Mouse (Mus musculus) spleen, postnatal 0 days (tissue): ENCODE data around the gene Hcn3. TPM values are rescaled to one million over a fixed set of nuclear protein-coding genes. Genes with fewer than 3 reads are reported as not detected.

ENCODE experiments used
- polyA plus RNA-seq: library from polyadenylated mRNA; unstranded; fragments of >200 nt; fragmentation: Nextera tagmentation; extraction: Ambion mirVana; gene quantifications from 2 replicates; pipeline ENCODE4 v1.2.1, GENCODE M21; 2015

Gene Hcn3
- 0.87 and 0.97 TPM in 2 replicates for polyA plus RNA-seq

GRCm38 (mm10) chr3:89159616-89160344 is at the start of gene Hcn3:
Gene Hcn3 (minus strand): TSS chr3:89160196.

GRCm38 (mm10) chr3:89202253-89203141 is 42.5 kb upstream of the Hcn3 start, which contains the start of gene Gba:
Gene Gba (plus strand): TSS chr3:89202928.

GRCm38 (mm10) chr3:89183058-89183958 is 23.3 kb upstream of the Hcn3 start, which contains the start of gene Fam189b:
Gene Fam189b (plus strand): TSS chr3:89183143.

GRCm38 (mm10) chr3:89177242-89178106 is 17.5 kb upstream of the Hcn3 start, which contains the start of gene Scamp3:
Gene Scamp3 (plus strand): TSS chr3:89177473.

GRCm38 (mm10) chr3:89164506-89165267 is 4.7 kb upstream of the Hcn3 start, which contains the start of gene Clk2:
Gene Clk2 (plus strand): TSS chr3:89164795.

GRCm38 (mm10) chr3:89135958-89136357 is 24.0 kb downstream of the Hcn3 start, which contains the start of gene Pklr:
Gene Pklr (plus strand): TSS chr3:89136142.

GRCm38 (mm10) chr3:89101812-89102494 is 58.0 kb downstream of the Hcn3 start, which contains the start of gene Fdps:
Gene Fdps (minus strand): TSS chr3:89101959.

GRCm38 (mm10) chr3:89100811-89101210 is 59.2 kb downstream of the Hcn3 start, which contains the start of gene Gm43738:
Gene Gm43738 (minus strand): TSS chr3:89101099.

Other genes starting within 250 kb of the Hcn3 start
- gene Msto1, start 246.2 kb downstream of the Hcn3 start, polyA plus RNA-seq: 21.0 and 24.4 TPM in 2 replicates
- 10.3 and 12.4 TPM in 2 replicates for gene Ash1l, start 209.6 kb downstream of the Hcn3 start, polyA plus RNA-seq
- gene Dap3, start 209.0 kb downstream of the Hcn3 start, polyA plus RNA-seq: 113 and 124 TPM in 2 replicates
- gene Rusc1, start 66.9 kb downstream of the Hcn3 start, polyA plus RNA-seq: 5.8 and 6.5 TPM in 2 replicates
- gene Gm43738, start 59.1 kb downstream of the Hcn3 start, polyA plus RNA-seq: not detected in 2 replicates
- 52.6 and 62.7 TPM in 2 replicates for gene Fdps, start 58.2 kb downstream of the Hcn3 start, polyA plus RNA-seq
- gene Pklr, start 24.1 kb downstream of the Hcn3 start, polyA plus RNA-seq: 37.9 and 48.2 TPM in 2 replicates
- 14.5 and 15.9 TPM in 2 replicates for gene Clk2, start 4.6 kb upstream of the Hcn3 start, polyA plus RNA-seq
- 51.1 and 56.9 TPM in 2 replicates for gene Scamp3, start 17.3 kb upstream of the Hcn3 start, polyA plus RNA-seq
- 3.4 and 7.0 TPM in 2 replicates for gene Fam189b, start 22.9 kb upstream of the Hcn3 start, polyA plus RNA-seq
- 27.4 and 34.1 TPM in 2 replicates for gene Gba, start 42.7 kb upstream of the Hcn3 start, polyA plus RNA-seq
- gene Thbs3, start 55.0 kb upstream of the Hcn3 start, polyA plus RNA-seq: 4.1 and 6.7 TPM in 2 replicates
- gene Mtx1, start 66.9 kb upstream of the Hcn3 start, polyA plus RNA-seq: 110 and 117 TPM in 2 replicates
- 0.24 and 0.66 TPM in 2 replicates for gene Muc1, start 68.9 kb upstream of the Hcn3 start, polyA plus RNA-seq
- 142 and 145 TPM in 2 replicates for gene Krtcap2, start 85.8 kb upstream of the Hcn3 start, polyA plus RNA-seq
- gene Trim46, start 86.1 kb upstream of the Hcn3 start, polyA plus RNA-seq: 0.10 and 0.32 TPM in 2 replicates
- 92.8 and 112 TPM in 2 replicates for gene Dpm3, start 99.2 kb upstream of the Hcn3 start, polyA plus RNA-seq
- 36.7 and 47.5 TPM in 2 replicates for gene Slc50a1, start 110.4 kb upstream of the Hcn3 start, polyA plus RNA-seq
- 12.4 and 15.9 TPM in 2 replicates for gene Efna1, start 120.9 kb upstream of the Hcn3 start, polyA plus RNA-seq
- 0.12 and 0.20 TPM in 2 replicates for gene Efna3, start 162.8 kb upstream of the Hcn3 start, polyA plus RNA-seq
- 2.4 and 2.6 TPM in 2 replicates for gene Efna4, start 177.8 kb upstream of the Hcn3 start, polyA plus RNA-seq
- gene Adam15, start 189.8 kb upstream of the Hcn3 start, polyA plus RNA-seq: 32.1 and 39.1 TPM in 2 replicates
- gene Dcst2, start 201.8 kb upstream of the Hcn3 start, polyA plus RNA-seq: 0.07 TPM in 1 of 2 replicates, not detected in the other
- gene Dcst1, start 205.1 kb upstream of the Hcn3 start, polyA plus RNA-seq: 0.10 and 0.22 TPM in 2 replicates
- gene Zbtb7b, start 234.6 kb upstream of the Hcn3 start, polyA plus RNA-seq: 2.5 and 4.8 TPM in 2 replicates
- not detected in 2 replicates for gene Lenep, start 242.6 kb upstream of the Hcn3 start, polyA plus RNA-seq